8 mouse cellular contexts compared by ENCODE assay signal in the genomic region with DNA sequence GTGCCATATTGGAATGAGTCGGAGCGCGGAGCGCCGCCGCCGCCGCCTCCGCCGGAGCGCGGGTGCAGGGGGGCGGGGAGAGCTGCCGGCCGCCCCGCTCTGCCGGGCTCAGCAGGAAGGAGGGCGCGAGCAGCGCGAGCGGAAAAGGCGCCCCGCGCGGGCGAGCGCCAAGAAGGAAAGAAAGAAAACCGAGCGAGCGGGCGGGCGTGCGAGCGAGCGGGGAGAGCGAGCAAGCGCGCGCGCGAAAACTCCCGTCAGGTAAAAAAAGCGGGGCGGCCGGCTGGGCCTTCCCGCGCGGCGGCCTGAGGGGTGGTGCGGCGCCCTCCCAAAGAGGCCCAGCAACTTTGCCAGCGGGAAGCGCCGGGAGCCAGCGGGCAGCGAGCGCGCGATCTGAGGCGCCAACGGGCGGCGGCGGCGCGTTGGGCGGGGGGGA. TPM values are rescaled to one million over a fixed set of nuclear protein-coding genes. Genes with fewer than 3 reads are reported as not detected.
A peak's percentile ranks its signal among the peaks of the same experiment; 100 is the strongest.
DNase-seq lines count a peak whose midpoint lies in the region; ATAC-seq lines count a peak whose summit lies in the region.

No protein-coding gene starts in this region.

- no peaks in the 10 kb centered on the region for H3K36me3 ChIP-seq in embryonic facial prominence, embryonic 11.5 days (replicated peaks; ENCODE audit: control insufficient read depth, insufficient read depth, low read depth, low read length)
- H3K36me3 ChIP-seq in kidney, embryonic 14.5 days (ENCODE audit: control insufficient read depth, insufficient read depth, low read length), result no peaks in the 10 kb centered on the region
- no peaks in the 10 kb centered on the region for H3K36me3 ChIP-seq in limb, embryonic 15.5 days
- H3K36me3 ChIP-seq in midbrain, embryonic 16.5 days (ENCODE audit: control insufficient read depth, insufficient read depth, low read length), result no peaks in the 10 kb centered on the region

- peak overlapping the region; percentile 82 for H3K27ac ChIP-seq in embryonic facial prominence, embryonic 11.5 days (replicated peaks; ENCODE audit: low read depth, low read length)
- peak overlapping the region; percentile 77 for H3K27ac ChIP-seq in kidney, embryonic 14.5 days (ENCODE audit: low read depth, low read length)
- H3K27ac ChIP-seq in limb, embryonic 15.5 days, result peak overlapping the region; percentile 91
- H3K27ac ChIP-seq in midbrain, embryonic 16.5 days (ENCODE audit: low read length), result peak overlapping the region; percentile 94

- WGBS in embryonic facial prominence, embryonic 11.5 days, result under 1% methylated on average over 54 of the region's 68 CpGs
- under 1% methylated on average over 35 of the region's 68 CpGs for WGBS in kidney, embryonic 14.5 days
- whole genome bisulfite sequencing in limb, embryonic 15.5 days, result under 1% methylated on average over 56 of the region's 68 CpGs
- under 1% methylated on average over 58 of the region's 68 CpGs for WGBS in midbrain, embryonic 16.5 days

- peak; percentile 72 for DNase-seq in urinary bladder, postnatal 25 days (ENCODE audit: low spot score)
- no peak for DNase-seq in urinary bladder, postnatal 14 days (ENCODE audit: low spot score)
- peak; percentile 80 for DNase-seq in embryonic facial prominence, embryonic 11.5 days (ENCODE audit: low spot score)
- peak; percentile 63 for DNase-seq in heart, adult 8-10 months (ENCODE audit: low spot score)
- DNase-seq in spleen, postnatal 36 days (ENCODE audit: low spot score in 2 of 2), result peak; percentile 73 to 80

- peak overlapping the region; percentile 70 for H3K9ac ChIP-seq in embryonic facial prominence, embryonic 11.5 days (replicated peaks; ENCODE audit: low read length)
- H3K9ac ChIP-seq in kidney, embryonic 14.5 days (ENCODE audit: low read depth, low read length), result peak overlapping the region; percentile 93
- H3K9ac ChIP-seq in limb, embryonic 15.5 days, result peak overlapping the region; percentile 90
- peak overlapping the region; percentile 92 for H3K9ac ChIP-seq in midbrain, embryonic 16.5 days (ENCODE audit: low read depth, low read length)

- H3K4me2 ChIP-seq in embryonic facial prominence, embryonic 11.5 days (ENCODE audit: low read depth, low read length), result peak overlapping the region; percentile 92
- peak overlapping the region; percentile 84 for H3K4me2 ChIP-seq in kidney, embryonic 14.5 days (replicated peaks; ENCODE audit: low read depth, low read length)
- H3K4me2 ChIP-seq in limb, embryonic 15.5 days, result peak overlapping the region; percentile 87
- peak overlapping the region; percentile 79 for H3K4me2 ChIP-seq in midbrain, embryonic 16.5 days (ENCODE audit: low read length)

- H3K27me3 ChIP-seq in embryonic facial prominence, embryonic 11.5 days (ENCODE audit: control insufficient read depth, insufficient read depth, low read length), result peaks cover 6% of the 10 kb centered on the region
- H3K27me3 ChIP-seq in kidney, embryonic 14.5 days (ENCODE audit: control insufficient read depth, insufficient read depth, low read length), result peaks cover 10% of the 10 kb centered on the region
- H3K27me3 ChIP-seq in limb, embryonic 15.5 days, result peaks cover 11% of the 10 kb centered on the region
- H3K27me3 ChIP-seq in midbrain, embryonic 16.5 days (ENCODE audit: control insufficient read depth, insufficient read depth, low read depth, low read length), result no peaks in the 10 kb centered on the region

- H3K4me3 ChIP-seq in embryonic facial prominence, embryonic 11.5 days (ENCODE audit: low read depth, low read length), result peak overlapping the region; percentile 78
- H3K4me3 ChIP-seq in kidney, embryonic 14.5 days (ENCODE audit: low read length), result peak overlapping the region; percentile 88
- H3K4me3 ChIP-seq in limb, embryonic 15.5 days, result peak overlapping the region; percentile 87
- H3K4me3 ChIP-seq in midbrain, embryonic 16.5 days (ENCODE audit: low read depth, low read length), result peak overlapping the region; percentile 92

- H3K9me3 ChIP-seq in embryonic facial prominence, embryonic 11.5 days (replicated peaks; ENCODE audit: control insufficient read depth, low read length), result no peaks in the 10 kb centered on the region
- H3K9me3 ChIP-seq in kidney, embryonic 14.5 days (ENCODE audit: control insufficient read depth, low read length), result no peaks in the 10 kb centered on the region
- H3K9me3 ChIP-seq in limb, embryonic 15.5 days, result no peaks in the 10 kb centered on the region
- H3K9me3 ChIP-seq in midbrain, embryonic 16.5 days (replicated peaks; ENCODE audit: control insufficient read depth, low read length, poor library complexity, severe bottlenecking), result no peaks in the 10 kb centered on the region

- ATAC-seq in embryonic facial prominence, embryonic 11.5 days (replicated peaks; ENCODE audit: insufficient number of reproducible peaks, low FRiP score, low TSS enrichment, low read depth), result peak; percentile 69
- ATAC-seq in kidney, embryonic 14.5 days (ENCODE audit: low FRiP score, low TSS enrichment), result peak; percentile 86
- peak; percentile 87 for ATAC-seq in limb, embryonic 15.5 days (ENCODE audit: insufficient number of reproducible peaks, low FRiP score, low TSS enrichment, low read depth)
- ATAC-seq in midbrain, embryonic 16.5 days, result peak; percentile 90

- no peaks in the 10 kb centered on the region for H3K4me1 ChIP-seq in embryonic facial prominence, embryonic 11.5 days (ENCODE audit: control insufficient read depth, insufficient read depth, low read length)
- peaks cover 7% of the 10 kb centered on the region for H3K4me1 ChIP-seq in kidney, embryonic 14.5 days (ENCODE audit: control insufficient read depth, insufficient read depth, low read length)
- H3K4me1 ChIP-seq in limb, embryonic 15.5 days, result peaks cover 9% of the 10 kb centered on the region; the same call in 1 of the 2 replicates
- H3K4me1 ChIP-seq in midbrain, embryonic 16.5 days (ENCODE audit: control insufficient read depth, insufficient read depth, low read length), result peaks cover 11% of the 10 kb centered on the region

RNA-seq across cellular contexts. Expression of a gene that starts 1.0 kb away (rescaled TPM):
- 18.5 and 20.5 TPM in 2 replicates for polyA plus RNA-seq in embryonic facial prominence, embryonic 11.5 days (2014; fragmentation: Nextera tagmentation; extraction: Ambion mirVana)
- 10 to 100 TPM; 13.1 to 14.1 (median 13.3) TPM for total RNA-seq in heart, adult 8-10 months (2022)
- 8.5 and 18.0 TPM in 2 replicates for polyA plus RNA-seq in kidney, embryonic 14.5 days (2014; fragmentation: Nextera tagmentation; extraction: Ambion mirVana)
- 11.3 and 14.1 TPM in 2 replicates for polyA plus RNA-seq in limb, embryonic 15.5 days (2015; fragmentation: Nextera tagmentation; extraction: Ambion mirVana)
- polyA plus RNA-seq in midbrain, embryonic 16.5 days (2015; fragmentation: Nextera tagmentation; extraction: Ambion mirVana), result 17.4 and 21.7 TPM in 2 replicates
